Mouse (Mus musculus): ENCODE data around the gene Tspan9.

Tspan9 gene

GRCm38 (mm10) chr6:128132581-128132980 is 10.8 kb downstream of the Tspan9 start:
- peak in 1 of 2 experiments; percentile 22 for DNase-seq

GRCm38 (mm10) chr6:128131390-128131789 is 12.0 kb downstream of the Tspan9 start:
- peak in 1 of 2 experiments; percentile 19 for DNase-seq

- DNase-seq: peak in 1 of 2 experiments; percentile 10
Observed at GRCm38 (mm10) chr6:128130686-128131085, 12.7 kb downstream of the Tspan9 start.

- DNase-seq: peak in 1 of 2 experiments; percentile 22
Observed at GRCm38 (mm10) chr6:128129382-128129781, 14.0 kb downstream of the Tspan9 start.

- DNase-seq: peak in 1 of 2 experiments; percentile 4
Observed at GRCm38 (mm10) chr6:128127312-128127711, 16.1 kb downstream of the Tspan9 start.

GRCm38 (mm10) chr6:128126876-128127275 is 16.5 kb downstream of the Tspan9 start:
- DNase-seq: peak; percentile 4 to 21

GRCm38 (mm10) chr6:128125464-128125863 is 17.9 kb downstream of the Tspan9 start:
- no peak for DNase-seq

- peak; percentile 83 to 90 for DNase-seq
Observed at GRCm38 (mm10) chr6:128124222-128124971, 19.0 kb downstream of the Tspan9 start.

- DNase-seq: no peak
Observed at GRCm38 (mm10) chr6:128122127-128122526, 21.3 kb downstream of the Tspan9 start.

- no peak for DNase-seq
Observed at GRCm38 (mm10) chr6:128121691-128122090, 21.7 kb downstream of the Tspan9 start.

GRCm38 (mm10) chr6:128120806-128121205 is 22.6 kb downstream of the Tspan9 start:
- DNase-seq: no peak

GRCm38 (mm10) chr6:128118670-128119230 is 24.6 kb downstream of the Tspan9 start:
- no peak for DNase-seq

GRCm38 (mm10) chr6:128116836-128117542 is 26.4 kb downstream of the Tspan9 start:
- no peak for DNase-seq

GRCm38 (mm10) chr6:128116344-128116743 is 27.1 kb downstream of the Tspan9 start:
- peak in 1 of 2 experiments; percentile 56 for DNase-seq

- peak in 1 of 2 experiments; percentile 20 for DNase-seq
Observed at GRCm38 (mm10) chr6:128115121-128115520, 28.3 kb downstream of the Tspan9 start.

GRCm38 (mm10) chr6:128112605-128113004 is 30.8 kb downstream of the Tspan9 start:
- DNase-seq: peak in 1 of 2 experiments; percentile 5

GRCm38 (mm10) chr6:128111784-128112183 is 31.6 kb downstream of the Tspan9 start:
- no peak for DNase-seq

- peak in 1 of 2 experiments; percentile 52 for DNase-seq
Observed at GRCm38 (mm10) chr6:128108324-128109035, 34.9 kb downstream of the Tspan9 start.

- DNase-seq: peak in 1 of 2 experiments; percentile 20
Observed at GRCm38 (mm10) chr6:128107698-128108097, 35.7 kb downstream of the Tspan9 start.

- peak; percentile 37 to 39 for DNase-seq
Observed at GRCm38 (mm10) chr6:128106154-128106553, 37.2 kb downstream of the Tspan9 start.

- DNase-seq: peak; percentile 62 to 74
Observed at GRCm38 (mm10) chr6:128104712-128105324, 38.6 kb downstream of the Tspan9 start.

GRCm38 (mm10) chr6:128103874-128104273 is 39.5 kb downstream of the Tspan9 start:
- peak in 1 of 2 experiments; percentile 23 for DNase-seq
